Mouse (Mus musculus) layer of hippocampus, postnatal 14 days (tissue): ENCODE data around the gene Fbxl18. TPM values are rescaled to one million over a fixed set of nuclear protein-coding genes. Genes with fewer than 3 reads are reported as not detected.

Experiments
- DNase-seq, 2 experiments: peaks; one replicate each; pipeline ENCODE4 v3.0.0; 2021 to 2022; ENCODE audit warnings: low spot score in 2 of 2, mixed read lengths in 1 of 2
- long read RNA-seq, 2 experiments: library from polyadenylated mRNA; stranded (forward); transcript quantifications; one replicate each; pipeline ENCODE4 v2.0.0; 2021
- total RNA-seq, 2 experiments: library from RNA; stranded (reverse); gene quantifications; 2 replicates each; pipeline ENCODE4 v1.2.3; 2021

Gene Fbxl18
- total RNA-seq, result 10 to 100 TPM; 43.1 to 46.7 TPM
- long read RNA-seq, experiment 1, partial matches to known transcripts, result 1 of 6 reads
- long read RNA-seq, experiment 1, other reads (novel, unspliced or antisense), result 5 of 6 reads
- long read RNA-seq, experiment 2, full-length matches to known transcripts, result 4 of 12 reads
- long read RNA-seq, experiment 2, partial matches to known transcripts, result 0 of 12 reads
- long read RNA-seq, experiment 2, other reads (novel, unspliced or antisense), result 8 of 12 reads

DNA sequence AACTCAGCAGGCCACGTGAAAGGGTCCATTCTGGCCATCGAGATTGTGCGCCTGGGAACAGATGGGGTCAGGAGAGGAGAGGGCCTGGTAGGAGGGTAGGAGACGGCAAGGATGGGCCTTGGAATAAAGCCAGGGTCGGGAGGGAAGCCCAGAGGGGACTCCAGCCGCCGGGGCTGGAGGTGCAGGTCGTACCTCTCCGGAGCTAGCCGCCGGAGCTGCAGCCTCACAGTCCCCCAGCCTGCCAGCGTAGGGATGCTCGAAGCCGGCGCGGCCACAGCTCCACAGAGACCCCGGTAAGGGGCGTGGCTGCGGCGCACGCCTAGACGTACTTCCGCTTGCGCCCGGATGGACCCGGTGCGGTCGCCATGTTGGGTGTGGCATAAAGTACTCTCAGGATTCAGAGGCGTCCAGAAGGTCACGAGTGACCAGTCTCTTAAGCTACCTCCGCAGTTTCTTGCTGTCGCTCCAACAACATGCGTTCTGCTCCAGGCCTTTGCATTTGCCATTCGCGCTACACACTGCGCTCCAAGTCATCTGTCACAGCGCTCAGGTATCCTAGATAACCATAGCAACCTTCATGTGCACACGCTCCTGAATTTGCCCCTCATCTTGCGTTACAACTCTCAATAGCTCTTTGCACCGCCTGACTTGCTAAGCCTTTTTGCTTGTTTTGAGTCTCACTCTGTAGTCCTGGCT, at the start of gene Fbxl18:
Fbxl18 (minus strand) TSS at position 504 of the 696 bp plus-strand sequence.
- DNase-seq, result peak; percentile 84 to 92

DNA sequence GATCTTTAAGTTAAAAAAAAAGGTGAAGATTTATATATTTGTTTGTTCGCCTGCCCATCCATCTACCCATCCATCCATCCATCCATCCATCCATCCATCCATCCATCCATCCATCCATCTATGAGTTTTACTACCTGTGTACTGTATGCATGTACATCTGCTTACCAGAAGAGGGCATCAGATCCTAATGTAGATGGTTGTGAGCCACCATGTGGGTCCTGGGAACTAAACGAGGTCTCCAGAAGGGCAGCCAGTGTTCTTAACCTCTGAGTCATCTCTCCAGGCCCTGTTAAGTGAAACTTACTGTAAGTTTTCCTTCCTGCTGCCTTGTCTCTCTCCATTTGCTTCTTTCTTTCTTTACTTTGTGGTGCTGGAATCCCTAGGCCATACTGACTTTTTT, 45.2 kb upstream of the Fbxl18 start:
- no peak for DNase-seq

DNA sequence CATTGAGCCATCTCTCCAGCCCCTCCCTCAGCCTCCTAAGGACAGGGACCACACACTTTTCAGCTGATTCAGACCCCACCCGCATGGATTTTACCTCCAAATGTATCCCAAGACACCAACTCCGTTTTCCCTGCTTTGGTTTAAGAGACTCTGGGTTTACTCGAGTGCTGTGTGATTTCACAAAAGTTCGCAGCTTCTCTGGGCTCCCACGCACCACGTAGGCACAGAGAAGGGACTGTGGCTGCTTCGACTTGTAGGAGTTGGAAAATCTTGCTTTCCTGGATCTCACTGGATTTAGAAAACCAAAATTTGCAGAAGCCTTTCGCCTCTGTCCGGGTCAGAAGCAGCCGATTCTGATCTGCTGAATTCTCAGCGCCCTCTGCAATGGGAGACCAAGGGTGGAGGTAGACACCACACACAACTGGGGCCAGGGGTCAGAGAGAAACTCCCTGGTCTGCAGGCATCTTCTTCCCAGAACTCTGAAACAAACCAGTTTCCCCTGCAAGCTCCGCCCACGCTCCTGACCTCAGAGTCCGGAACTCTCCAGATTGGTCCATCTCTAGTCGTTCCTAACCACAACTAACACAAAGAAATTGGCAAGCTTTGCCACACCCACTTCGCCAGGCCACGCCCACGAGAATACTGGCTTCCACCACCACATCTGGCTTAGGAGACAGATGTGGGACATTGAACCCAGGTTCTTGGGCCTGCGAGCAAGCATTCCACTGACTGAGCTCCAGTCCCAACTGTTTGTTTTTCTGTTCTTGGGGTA, 42.9 kb upstream of the Fbxl18 start:
- DNase-seq, result no peak

DNA sequence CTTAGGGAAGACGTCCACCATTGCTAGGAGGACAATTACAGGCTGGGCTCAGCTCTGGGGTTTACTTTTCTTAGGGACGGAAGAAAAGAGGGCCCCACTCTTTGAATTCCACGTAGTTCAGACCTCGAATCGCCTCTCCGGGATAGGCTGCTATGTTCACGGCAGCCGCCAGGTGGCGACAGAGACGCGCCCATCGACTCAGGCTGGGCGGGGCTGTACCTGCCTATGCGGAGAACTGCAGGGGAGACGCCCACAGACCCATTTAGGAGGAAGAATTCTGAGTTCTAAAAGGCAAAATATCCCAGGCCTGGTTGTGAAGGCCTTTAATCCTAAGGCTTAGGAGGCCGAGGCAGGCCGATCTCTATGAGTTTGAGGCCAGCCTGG, 41.1 kb upstream of the Fbxl18 start:
- peak; percentile 80 to 83 for DNase-seq

DNA sequence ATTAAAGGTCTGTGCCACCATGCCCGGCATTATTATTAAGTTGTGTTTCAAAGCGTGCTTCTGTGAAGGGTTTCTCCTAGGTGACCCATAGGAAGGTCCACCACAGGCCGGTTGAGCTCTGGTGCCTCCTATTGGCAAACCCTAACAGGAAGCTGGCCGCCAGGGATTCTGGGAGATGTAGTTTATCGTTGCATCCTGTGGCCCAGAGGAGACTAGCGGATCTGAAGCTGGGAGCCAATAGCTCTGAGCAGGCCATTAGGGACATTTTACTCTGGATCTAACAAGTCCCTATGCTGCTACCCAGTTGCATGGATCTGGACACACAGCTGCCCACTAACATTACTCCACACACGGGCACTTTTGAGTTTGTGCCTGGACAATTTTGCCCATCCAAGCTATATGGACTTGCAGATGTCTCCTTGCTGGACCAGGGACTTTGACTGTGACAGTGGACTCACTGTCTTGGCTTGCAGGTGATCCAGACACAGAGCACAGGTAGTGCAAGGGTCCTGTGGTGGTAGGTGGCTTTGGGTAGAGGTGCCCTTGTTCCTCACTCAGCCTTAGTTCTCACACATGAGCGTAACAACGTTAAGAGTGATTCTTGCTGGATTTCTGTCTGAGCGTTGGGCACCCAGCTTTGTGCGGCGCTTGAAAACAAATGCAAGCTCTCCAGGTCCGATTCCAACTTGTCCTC, 40.6 kb upstream of the Fbxl18 start:
- peak; percentile 50 to 75 for DNase-seq

DNA sequence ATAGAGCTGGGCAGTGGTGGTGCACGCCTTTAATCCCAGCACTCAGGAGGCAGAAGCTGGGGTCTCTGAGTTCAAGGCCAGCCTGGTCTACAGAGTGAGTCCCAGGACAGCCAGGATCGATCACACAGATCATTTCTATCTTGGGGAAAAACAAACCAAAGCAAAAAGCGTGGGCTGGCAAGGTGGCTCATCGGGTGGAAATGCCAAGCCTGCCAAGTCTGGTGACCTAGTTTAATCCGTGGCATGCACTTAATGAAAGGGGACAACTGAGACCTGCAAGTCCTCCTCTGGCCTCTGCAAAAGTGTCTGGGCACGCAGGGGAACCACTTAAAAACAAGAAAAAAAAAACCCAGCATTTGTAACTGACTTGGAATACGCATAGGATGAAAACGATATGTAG, 37.5 kb upstream of the Fbxl18 start:
- DNase-seq, result peak in 1 of 2 experiments; percentile 22

DNA sequence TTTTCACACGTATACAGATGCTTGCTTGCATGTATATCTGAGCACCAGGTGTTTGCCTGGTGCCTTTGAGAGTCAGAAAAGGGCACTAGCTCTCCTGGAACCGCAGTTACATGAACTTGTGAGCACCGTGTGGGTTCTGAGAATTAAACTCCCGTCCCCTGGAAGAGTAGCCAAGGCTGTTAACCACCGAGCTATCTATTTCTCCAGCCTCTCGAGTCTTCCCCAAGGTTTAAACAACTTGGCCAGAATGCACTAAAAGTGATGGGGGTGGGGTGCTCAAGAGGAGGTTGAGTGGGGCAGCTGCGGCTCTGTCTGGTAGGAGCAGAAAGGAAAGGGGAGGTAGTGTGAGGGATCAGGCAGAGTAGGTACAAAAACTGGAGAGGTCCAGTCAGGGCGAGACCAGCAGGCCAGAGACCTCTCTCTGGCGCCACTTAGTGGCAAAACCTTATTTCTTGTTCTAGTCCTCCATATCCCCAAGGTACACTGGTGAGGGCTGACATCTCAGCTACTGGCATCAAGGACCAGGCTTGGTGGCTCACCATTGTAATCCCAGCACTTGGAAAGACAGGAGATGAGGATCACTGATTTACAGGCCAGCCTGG, 37.0 kb upstream of the Fbxl18 start:
- DNase-seq, result peak; percentile 54 to 77

DNA sequence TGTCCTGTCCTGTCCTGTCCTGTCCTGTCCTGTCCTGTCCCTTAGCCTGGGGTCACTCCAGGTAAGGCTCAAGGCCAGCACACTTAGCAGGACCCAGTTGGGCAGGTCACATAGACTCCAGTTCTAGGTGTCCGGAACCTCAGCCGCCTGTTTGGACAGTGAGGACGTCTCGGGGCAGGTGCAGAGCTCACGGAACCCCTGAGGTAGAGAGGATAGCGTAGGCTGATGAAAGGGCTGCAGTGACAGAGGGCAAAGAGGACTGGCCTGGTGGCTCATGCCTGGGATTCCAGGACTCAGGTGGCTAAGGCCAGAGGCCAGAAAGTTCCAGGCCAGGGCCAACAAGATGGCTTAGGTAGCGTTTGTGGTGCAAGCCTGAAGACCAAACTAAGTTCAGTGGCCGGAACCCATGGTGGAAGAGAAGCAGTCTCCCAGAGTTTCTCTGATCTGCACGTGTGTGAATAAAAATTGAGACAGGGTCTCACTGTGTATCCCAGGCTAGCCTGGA, 36.1 kb upstream of the Fbxl18 start:
- DNase-seq, result no peak

DNA sequence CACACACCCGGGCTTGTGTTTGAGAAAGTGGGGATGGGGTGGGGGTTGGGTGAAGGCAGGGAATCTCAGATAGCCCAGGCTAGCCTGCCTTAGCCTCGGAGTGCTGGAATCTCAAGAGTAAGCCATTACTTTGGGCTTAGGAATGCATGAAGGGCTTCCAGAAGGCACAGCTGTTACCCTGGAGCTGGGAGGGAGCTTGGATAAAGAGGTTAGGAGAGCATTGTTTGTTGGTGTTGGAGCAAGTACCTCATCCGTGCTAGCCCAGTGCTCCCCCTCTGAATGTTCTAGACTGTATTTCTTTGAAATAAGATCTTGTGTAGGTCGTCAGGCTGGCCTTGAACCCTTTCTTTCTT, 34.2 kb upstream of the Fbxl18 start:
- no peak for DNase-seq

DNA sequence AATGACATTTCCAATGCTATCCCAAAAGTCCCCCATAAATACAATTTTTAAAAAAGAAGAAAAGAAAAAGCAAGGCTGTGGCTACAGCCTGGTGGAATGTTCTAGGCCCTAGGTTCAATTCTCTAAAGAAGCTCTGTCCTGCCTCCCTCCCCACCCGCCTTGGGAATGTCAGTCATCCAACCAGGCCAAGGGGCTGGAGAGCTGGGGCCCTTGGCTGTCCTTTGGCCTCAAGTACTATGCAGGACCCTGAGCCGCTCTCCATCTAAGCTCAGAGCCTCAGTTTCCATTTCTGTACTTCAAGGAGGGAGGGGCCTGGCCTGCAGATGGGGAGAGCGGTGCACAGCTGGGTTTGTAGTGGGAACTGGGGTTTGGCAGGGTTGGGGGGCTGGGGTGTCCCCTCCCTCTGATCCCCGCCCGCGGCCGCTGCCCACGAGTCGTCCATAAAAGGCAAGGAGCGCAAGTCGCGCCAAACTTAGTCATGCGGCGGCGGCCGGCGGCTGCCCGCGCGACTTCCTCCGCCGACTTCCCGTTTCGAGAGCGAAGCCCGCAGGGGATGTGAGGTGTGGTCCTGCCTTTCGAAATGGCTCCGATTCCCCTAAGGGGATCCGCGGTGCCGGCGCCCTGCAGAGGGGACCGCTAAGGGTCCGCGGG, 33.7 kb upstream of the Fbxl18 start:
- peak; percentile 60 to 62 for DNase-seq

DNA sequence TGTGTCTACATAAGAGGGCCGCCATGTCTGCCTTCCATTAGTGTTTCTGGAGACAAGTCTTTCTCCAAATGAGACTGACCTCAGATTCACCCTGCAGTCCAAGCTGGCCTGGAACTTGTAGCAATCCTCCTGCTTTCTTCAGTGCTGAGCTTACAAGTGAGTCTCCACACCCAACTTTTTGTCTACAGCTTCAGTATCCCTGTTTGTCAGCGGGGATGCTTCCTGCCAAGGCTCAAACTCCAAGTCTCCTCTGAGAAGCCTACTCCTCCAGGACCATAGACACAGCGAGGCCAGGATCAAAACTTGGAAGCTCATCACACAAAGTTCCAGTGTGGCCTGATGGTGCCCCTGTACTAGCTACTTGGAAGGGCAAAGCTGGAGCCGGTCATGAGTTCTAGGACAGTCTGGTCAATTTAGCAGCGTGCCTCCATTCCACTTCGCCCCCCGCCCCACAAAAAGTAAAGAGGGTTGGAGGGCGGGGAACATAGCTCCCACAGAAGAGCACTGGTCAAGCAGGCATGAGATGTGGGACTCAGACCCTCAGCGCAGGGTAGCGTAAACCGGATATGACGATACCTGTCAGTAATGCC, 32.2 kb upstream of the Fbxl18 start:
- no peak for DNase-seq

DNA sequence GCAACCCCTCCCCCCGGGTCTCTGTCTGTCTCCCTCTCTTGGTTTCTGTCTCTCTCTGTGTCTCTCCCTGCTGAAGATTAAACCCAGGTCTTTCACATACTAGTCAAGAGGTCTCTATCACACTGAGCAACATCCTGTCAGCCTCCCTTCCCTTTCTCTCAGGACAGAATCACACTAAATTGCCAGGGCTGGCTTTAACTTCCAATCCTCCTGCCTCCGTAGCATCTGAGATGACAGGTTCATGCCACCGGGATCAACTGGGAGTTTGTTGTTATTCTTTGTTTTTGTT, 31.7 kb upstream of the Fbxl18 start:
- no peak for DNase-seq

DNA sequence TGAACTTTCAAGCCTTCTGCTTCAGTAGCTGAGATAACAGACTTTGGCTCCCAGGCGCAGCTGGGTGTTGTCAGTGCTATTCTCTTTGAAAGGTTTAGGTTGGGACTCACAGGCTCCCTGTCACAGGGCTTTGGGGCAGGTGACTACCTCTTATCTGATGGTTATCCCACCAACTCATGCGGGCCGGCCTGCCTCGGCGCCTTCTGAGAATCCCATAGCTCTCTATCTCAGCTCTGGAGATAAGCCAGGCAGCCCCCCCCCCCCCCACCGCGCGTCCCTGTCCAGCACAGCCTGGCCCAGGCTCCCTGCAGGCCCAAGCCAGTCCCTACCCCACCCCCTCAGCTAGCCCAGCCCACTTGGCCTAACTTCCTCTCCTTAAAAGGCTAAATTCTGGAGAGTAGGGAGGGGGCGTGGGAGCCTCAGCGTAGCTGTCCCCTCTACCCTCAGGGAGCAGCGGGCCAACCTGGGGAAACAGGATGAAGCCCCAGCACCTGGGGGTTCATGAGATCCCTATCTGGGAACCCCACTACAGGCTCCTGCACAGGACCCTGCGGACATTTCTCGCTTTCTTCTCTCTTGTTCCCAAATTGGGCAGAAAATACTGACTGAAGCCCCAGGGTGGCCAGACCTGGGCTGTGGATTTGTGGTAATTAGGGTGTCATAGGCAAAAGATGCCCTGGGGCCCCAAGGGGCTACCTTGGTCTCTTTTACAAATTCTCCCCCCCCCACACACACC, 31.2 kb upstream of the Fbxl18 start:
- DNase-seq, result no peak

DNA sequence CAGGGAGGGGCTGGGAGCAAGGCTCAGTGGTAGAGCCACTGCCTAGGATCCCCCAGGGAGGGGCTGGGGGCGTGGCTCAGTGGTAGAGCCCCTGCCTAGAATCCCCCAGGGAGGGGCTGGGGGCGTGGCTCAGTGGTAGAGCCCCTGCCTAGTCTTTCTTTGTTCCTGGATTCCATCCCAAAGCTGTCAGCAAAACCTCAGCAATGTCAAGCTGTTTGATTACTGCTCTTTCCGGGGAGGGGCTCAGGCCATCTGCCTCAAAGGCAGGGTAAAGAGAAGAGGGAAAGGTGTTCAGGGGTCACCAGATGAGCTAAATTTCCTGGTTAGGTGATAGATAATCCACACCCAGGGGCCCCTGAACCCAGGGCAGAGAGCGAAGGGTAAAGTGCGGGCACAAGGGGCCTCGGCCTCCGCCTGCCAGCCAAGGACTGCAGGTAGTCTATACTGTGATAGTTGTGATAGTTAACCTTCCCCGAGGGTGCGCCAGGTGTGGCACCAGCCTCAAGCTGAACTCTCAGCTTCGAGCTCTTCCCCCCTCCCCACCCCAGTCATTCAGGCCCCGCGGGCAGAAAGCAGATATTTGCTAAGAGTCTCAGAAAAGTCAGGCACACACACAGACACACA, 29.2 kb upstream of the Fbxl18 start:
- no peak for DNase-seq

DNA sequence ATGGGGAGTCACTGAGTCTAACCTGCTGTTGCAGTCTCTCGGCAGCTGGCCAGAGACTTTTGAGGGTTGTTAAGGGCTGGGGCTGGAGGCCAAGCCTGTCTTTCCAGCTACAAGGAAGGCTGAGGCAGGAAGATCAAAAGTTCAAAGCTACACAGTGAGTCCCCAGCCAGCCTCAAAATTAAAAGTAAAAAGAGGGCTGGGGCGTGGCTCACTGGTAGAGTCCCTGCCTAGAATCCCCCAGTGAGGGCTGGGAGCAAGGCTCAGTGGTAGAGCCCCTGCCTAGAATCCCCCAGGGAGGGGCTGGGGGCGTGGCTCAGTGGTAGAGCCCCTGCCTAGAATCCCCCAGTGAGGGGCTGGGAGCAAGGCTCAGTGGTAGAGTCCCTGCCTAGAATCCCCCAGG, 28.6 kb upstream of the Fbxl18 start:
- DNase-seq, result no peak

DNA sequence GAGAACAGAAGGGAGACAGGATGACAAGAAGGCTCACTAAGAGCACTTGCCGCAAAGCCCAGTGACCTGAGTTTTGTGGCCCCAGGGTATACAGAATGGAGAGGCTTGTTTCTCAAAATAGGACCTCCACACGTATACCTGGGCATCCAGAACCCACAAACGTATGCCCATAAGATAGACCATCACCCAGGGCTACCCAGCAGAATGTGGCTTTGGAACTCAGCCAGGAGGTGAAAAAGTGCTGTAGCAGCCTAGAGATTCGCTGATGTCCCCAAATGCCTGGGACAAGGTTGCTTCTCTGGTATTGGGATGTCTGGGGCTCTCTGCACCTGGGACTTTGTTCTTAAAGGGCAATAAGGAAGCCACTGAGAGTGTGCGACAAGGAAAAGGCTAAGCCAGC, 27.0 kb upstream of the Fbxl18 start:
- DNase-seq, result no peak

DNA sequence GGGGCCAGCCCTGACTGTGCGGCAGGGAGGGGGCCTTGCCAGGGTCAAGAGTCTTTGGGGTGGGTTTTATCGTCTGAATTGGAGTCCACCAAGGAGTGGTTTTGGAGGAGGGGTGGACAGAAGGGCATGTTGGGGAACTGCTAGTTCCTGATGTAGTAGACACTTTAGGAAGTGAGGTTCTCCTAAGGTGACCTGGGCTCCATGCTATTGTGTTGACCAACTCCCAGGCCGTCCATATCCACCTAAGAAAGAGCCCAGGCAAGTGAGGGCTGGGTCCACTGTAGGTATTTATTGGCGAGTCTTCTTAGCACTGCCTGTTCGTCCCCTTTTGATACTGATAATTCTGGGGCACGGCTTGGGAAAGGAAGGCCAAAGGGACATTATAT, 25.8 kb upstream of the Fbxl18 start:
- DNase-seq, result no peak

DNA sequence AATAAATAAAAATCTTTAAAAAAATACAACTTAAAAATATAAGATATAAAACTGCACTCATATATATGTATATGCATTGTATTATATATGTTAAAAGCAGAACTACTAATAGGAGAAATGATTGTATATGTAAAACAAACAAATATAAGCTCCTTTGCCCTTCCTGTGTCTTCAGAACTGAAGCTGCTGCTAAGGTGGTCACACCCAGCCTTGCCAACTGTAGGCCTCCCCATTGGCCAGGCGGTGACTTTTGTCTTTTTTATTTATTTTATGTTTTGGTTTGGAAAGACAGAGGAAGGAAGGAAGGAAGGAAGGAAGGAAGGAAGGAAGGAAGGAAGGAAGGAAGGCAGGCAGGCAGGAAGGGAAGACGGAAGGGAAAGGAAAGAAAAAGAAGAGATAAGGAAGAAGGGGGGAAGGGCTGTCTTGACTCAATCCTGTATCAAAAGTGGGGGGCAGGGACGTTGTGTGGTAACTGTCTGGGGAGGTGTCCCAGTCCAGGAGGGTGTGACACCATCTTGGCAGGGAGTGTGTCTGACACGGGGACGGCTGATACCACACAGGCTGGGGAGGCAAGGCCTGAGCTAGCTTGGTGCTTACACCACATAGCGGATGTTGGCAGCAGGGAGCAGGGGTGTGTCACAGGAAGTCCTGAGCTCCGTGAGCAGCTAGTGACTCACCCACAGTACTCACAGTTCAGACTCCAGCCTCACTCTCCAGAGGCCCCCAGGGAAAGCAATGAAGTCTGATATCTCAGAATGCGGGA, 25.3 kb upstream of the Fbxl18 start:
- DNase-seq, result no peak

DNA sequence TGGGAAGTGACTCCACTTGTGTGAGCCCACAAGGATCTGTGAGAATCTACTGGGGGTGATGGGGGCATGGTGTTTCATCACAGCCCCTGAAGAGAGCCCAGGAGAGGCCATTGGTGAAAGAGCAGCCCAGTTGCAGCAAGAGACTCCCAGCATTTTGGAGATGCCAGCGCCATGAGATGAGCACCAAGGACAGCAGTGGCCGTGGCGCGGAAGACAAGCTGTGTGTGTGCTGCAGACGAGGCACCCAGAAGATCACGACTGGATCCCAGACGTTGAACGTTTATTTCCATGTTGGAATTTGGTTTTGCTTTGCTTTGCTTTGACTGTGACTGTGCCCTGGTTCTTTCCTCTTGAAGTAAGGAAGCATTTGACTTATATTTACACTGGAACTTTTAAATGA, 22.2 kb upstream of the Fbxl18 start:
- no peak for DNase-seq
